Mouse (Mus musculus) brain, embryonic 18.5 days (tissue): ENCODE data around the gene Ccnc.
A peak's percentile ranks its signal among the peaks of the same experiment; 100 is the strongest.

Experiments
- DNase-seq: peaks from one replicate; pipeline ENCODE4 v3.0.0-alpha.2; 2012; ENCODE audit warnings: low read depth, low spot score

The Ccnc gene

DNA sequence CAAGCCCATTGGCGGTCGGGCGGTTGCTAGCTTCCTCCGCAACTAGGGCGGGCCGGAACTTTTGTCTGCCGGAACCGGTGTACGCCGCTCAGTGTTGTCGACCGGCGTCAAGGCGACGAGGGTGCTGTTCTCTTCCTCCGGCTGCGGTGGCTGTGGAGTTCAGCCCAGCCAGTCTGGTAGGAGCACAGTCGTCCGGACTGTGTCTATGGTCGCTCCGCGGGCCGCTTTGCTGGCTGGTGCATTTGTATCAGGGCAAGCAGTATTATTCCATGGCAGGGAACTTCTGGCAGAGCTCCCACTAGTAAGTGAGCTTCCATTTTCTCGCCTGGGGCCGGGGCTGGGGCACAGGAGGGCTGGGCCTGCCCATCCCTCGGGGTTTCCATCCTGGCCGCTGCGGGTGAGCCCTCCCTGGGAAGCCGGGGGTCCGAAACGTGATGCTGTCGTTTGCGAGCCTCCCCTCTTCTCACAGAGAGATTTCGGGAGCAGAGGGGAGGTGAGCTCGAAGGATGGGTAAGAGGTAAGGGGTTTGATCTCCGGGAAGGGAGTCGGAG lies at the start of gene Ccnc:
TSS of gene Ccnc (plus strand) at position 87 of the 551 bp plus-strand sequence.
- DNase-seq: peak; percentile 86

DNA sequence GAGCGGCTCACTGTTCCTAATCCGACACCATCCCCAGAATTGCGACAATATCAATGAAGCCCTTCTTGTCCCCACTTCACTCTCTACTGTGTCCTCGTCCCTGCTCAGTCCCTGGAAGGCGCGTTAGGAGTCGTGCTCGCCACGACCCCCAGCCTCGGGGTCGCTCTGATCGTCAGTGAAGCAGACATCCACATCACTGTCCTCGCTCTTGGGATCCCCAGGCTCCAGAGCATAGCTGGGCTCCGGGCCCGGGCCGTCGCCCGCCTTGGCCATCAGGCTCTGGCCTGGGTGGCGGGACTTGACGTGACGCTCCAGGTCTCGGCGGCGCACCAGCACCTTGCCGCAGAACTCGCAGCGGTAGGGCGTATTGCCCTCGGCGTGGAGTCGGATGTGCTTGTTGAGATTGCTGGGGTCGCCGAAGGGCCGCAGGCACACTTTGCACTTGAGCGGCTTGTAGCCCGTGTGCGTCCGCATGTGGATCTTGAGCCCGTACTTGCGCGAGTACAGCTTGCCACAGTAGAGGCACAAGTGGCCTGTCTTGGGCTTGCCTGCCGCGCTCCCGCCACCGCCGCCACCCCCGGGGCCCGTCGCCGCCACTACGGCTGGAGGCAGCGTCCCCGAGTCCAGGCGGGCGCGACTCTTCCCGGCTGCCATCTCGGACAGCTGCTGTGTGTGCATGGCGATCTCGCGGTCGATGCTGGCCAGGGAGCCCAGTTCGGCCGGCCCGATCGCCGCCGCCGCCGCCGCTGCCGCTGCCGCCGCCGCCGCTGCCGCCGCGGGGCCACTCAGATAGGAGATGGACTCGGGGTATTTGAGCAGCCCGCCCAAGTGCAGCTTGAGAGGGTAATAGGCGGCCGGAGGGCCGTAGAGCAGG lies 49.2 kb upstream of the Ccnc start:
- no peak for DNase-seq

- DNase-seq: no peak
Observed at GRCm38 (mm10) chr4:21678975-21679623, 48.4 kb upstream of the Ccnc start.

DNA sequence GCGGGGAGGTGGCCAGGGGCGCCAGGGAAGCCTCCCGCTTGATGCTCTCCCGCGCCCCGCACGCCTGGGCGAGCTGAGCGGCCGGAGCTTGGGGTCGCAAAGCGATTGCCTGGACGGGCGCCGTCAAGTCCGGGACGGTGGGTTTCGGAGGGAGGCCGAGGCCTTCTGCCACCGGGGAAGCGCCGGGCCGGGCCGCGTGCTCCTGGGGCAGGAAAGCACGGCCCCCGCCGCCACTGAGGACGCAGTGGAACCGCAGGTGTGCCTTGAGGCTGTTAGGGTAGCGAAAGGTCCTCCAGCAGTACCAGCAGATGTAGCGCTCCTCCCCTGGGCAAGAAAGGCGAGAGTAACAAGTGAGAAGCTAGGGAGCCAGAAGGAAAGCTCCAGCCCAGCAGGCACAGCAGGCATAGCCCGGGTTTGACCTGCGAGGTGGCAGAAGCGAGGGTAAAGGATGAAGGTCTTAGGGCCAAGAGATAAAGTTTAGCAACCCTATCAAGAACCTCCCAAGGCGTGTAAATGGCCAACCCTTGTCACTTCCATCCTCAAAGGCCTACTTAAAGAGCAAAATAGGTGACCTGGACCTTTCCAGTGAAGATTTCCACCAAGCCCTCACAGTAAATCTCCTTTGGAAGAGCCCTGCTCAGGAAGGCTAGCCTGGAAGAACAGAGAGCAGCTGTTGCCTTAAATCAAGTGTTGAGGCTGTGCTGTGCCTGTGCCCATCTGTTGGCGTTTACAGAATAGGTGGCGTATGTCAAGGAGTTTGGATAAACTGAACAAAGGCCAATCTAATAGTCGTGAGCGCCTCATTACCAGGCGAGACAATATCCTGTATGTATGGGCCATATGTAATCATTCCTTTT lies 47.6 kb upstream of the Ccnc start:
- no peak for DNase-seq

DNA sequence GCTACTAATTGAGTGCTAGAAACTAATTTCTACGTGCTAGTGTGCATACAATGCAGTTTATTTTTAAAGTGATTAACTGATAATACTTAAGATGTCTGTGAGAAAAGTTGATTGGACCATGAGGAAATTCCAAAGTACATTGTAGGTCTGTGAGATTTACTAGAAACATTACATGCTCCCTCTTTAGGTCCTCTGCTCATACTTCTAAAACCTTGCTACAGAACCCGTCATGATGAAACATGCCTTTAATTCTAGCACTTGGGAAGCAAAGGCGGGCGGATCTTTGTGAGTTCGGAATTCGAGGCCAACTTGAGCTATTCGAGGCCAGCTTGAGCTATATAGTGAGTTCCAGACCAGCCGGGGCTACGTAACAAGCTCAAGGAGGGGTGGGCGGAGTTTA lies 46.5 kb upstream of the Ccnc start:
- DNase-seq: no peak

GRCm38 (mm10) chr4:21682421-21683150 lies 44.9 kb upstream of the Ccnc start:
- no peak for DNase-seq

DNA sequence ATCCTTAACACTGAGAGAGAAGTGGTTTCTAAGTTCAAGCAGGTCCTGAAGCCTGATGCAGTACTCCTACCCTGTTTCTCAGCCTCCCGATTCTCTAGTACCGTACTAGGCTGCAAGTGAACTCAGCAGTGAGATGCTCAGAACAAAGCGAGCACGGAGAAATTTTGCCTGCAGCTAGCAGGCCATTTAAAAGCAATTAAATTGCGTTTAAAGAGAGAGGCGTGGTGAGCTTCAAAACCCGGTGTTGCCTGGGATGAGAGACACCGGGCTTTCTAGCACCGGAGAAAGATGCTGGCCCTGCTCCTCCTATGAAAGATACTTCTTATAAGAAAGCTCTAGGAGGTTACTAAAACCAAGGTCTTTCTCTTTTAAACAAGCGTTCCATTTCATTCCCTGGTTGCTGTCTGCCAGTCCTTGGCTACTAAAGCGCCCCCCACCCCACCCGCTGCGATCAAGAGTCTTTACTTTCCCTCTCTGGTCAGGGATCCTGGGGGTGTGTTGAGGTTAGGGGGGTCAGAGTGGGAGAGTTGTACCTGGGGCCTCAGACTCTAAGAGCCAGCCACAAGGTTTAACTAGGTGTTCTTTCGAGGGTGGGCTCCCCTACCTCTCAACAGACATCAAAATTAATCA lies 43.0 kb upstream of the Ccnc start:
- no peak for DNase-seq

GRCm38 (mm10) chr4:21685595-21686091 lies 41.9 kb upstream of the Ccnc start, which contains the start of gene Prdm13:
Prdm13 (minus strand) TSS chr4:21685963.
- no peak for DNase-seq

DNA sequence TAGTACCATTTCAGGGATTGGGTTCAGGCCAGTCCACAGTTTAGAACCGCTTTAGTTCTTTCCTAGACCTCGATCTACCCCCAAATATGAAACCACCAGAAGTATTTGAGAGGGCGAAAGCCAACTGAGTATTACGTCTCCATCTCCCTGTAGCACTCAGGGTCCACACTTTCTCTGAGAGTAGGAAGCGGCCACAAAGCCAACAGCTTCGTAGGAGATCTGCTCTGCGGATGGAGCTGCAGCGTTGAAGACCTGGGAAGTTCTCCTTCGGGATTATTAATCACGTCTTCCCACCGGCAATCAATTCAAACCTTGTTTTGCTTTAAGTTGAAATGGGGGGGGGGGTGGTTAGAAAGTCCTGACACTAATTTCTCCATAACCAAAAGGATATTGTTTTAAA lies 41.1 kb upstream of the Ccnc start:
- no peak for DNase-seq

DNA sequence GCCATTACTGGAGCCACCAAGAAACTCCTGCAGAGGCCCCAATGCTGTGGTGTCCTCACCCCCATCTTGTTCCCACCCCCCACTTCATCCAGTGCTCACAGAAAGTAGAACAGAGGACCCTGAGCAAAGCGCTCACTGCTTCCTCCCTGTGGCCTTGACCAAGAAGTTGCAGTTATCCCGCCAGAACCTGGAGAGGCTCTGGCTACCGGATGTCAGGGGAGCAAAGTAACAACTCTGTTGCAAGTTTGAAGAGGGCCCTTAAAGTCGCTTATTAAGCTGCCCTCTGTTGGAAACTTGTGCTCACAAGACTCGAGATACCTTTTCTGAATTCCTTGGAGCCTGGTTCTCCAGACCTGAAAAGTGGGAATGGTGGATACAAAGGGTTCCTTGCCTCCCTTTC lies 40.6 kb upstream of the Ccnc start:
- DNase-seq: no peak

GRCm38 (mm10) chr4:21687783-21688702 lies 39.5 kb upstream of the Ccnc start:
- DNase-seq: no peak

DNA sequence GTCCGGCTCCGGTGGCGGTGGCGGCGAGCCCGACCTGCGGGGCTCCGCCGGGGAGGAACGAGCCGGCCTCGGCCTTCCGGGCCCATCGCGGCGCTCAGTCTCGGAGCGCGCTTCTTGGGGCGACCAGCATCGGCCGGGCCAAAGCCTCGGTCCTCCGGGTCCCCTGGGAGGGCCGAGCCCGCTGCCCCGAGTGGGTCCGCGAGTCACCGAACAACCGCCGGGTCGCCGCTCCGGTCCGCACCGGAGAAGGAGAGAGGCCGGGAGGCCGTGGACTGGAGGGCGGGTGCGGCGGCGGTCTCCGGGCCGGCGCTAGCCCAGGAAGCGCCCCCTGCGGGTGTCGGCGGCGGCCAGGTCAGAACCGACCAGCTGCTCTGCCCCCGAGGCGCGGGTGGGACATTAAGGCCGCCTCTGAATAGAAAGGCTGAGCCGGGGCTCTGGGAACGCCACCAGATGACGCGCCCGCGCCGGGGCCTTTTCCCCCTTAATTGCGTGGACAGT lies 38.7 kb upstream of the Ccnc start:
- no peak for DNase-seq

DNA sequence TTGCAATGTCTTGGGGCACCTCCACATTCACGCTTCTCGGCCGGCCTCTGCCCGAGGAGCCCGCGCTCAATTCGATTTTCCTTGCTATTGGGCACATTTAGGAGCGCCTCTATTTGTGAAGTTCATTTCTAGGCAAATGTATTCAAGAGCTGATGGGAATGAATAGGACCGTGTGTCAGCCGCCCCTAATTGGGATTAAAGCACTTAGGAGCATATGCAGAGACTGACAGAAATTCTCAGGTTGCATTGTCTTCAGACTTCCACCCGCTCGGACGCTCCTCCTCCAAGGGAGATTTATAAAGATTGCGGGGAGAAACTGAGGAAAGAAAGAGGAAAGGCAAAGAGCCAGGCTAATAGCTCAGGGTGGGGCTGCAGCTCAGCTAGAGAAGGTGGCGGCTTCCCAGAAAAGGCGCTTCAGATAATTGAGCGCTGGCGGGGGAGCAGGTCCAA lies 38.0 kb upstream of the Ccnc start:
- no peak for DNase-seq

DNA sequence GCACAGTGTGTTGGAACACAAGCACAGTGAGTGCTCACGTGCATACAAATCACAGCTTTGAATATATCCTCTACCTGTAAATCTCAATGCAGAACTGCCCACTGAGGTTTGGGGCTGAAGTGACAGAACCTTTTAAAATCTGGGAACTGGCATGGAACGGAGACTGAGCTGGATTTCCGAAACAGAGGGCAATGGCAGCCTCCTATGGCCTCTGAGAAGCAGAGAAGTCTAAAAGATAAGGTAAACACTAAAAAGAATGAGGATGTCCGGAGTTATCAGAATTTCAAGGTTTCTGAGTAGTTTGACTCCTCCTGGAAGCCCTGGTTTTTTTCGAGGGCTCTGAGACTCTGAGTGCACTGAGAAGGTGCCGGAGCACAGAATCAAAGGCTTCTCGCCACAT lies 37.3 kb upstream of the Ccnc start:
- no peak for DNase-seq

- no peak for DNase-seq
Observed at GRCm38 (mm10) chr4:21695638-21696254, 31.8 kb upstream of the Ccnc start.

GRCm38 (mm10) chr4:21705046-21705445 lies 22.5 kb upstream of the Ccnc start:
- DNase-seq: no peak

DNA sequence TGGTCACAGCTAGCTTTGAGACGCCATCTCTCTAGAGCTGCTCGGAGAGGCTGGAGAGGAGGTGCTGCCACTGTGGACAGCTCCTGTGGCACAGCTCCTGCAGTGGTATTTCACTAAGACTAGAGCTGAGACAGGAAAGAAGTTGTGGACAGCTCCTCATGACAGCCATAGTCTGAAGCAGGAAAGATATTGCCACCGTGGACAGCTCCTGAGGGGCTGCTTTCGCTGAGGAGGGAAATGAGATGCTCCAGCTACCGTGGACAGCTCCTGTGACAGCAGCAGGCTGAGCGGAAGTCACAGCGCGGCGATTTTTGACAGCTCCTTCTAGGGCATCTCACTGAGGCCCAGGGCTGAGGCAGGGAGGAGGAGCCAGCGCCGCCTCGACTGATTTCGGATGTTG lies 15.4 kb upstream of the Ccnc start:
- no peak for DNase-seq

DNA sequence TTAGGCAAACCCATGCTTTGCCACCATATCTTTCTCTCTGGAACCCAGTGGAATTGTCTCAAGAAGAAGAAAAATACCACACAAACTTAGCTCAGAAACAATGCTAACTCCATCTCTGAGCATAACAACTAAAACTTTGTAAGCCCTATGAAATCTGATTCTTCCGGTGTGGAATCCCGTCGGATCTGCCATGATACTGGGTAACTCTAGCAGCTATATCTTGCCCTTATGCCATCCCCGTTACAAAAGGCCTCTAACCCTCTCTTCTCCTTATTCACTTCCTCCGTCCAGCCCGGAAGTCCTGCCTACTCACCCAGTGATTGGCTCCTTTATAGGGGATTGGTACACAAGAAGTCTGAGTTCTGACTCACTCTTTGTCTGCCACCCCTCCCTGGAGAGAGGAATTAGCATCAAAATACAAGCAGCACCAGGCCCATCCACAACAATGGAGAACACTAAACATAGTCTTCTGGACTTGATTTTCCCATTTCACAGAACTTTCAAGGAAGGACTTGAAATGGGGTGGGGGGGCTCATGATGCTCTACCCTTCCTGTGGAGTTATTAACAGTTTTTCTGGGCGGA lies 4.7 kb upstream of the Ccnc start:
- DNase-seq: no peak
